Mouse (Mus musculus): Measurements from ENCODE around the gene Trim39. TPM values are rescaled to one million over a fixed set of nuclear protein-coding genes. Genes with fewer than 3 reads are reported as not detected.

Trim39 gene
- polyA plus RNA-seq, 1 experiment, result 42.2 TPM

DNA sequence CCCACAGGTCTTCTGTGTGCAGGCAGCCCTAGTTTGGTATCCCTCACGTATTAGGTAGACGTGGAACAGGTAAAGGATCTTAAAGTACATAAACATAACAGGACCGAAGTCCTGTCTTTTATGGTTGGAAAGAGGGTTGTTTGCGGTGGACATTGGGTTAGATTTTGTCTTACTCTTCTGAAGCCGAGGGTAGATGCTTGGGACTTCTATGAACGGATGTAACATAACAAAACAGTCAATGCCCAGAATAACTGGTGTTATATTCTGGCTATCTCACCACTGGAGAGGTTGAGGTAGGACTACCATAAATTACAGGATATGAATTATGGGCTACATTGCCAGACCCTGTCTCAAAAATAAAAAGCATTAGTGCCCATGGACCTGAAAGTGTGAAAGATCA is 14.1 kb downstream of the Trim39 start, which contains the start of gene Rpp21:
Gene Rpp21, minus strand, starts transcription at position 101 of the 400 bp plus-strand sequence.
- 36% methylated on average over 6 of the region's 6 CpGs for WGBS
- H3K27ac ChIP-seq (ENCODE audit: control insufficient read depth, insufficient read depth, low read depth, low read length, poor library complexity), result peak within 1 kb of the TSS; percentile 92
- H3K4me3 ChIP-seq (replicated peaks; ENCODE audit: control insufficient read depth, low read depth, low read length), result peak within 1 kb of the TSS; percentile 98
- TF ChIP-seq CTCF (IDR thresholded peaks at IDR 0.05; ENCODE audit: control insufficient read depth, insufficient read depth, low read length) (no peak), POLR2A (IDR thresholded peaks at IDR 0.05; ENCODE audit: borderline replicate concordance, control insufficient read depth, low read depth, low read length) (no peak)
- H3K4me1 ChIP-seq (ENCODE audit: control insufficient read depth, insufficient read depth, low read length), result no peaks in the 10 kb centered on the region; the same call in none of the 2 replicates

DNA sequence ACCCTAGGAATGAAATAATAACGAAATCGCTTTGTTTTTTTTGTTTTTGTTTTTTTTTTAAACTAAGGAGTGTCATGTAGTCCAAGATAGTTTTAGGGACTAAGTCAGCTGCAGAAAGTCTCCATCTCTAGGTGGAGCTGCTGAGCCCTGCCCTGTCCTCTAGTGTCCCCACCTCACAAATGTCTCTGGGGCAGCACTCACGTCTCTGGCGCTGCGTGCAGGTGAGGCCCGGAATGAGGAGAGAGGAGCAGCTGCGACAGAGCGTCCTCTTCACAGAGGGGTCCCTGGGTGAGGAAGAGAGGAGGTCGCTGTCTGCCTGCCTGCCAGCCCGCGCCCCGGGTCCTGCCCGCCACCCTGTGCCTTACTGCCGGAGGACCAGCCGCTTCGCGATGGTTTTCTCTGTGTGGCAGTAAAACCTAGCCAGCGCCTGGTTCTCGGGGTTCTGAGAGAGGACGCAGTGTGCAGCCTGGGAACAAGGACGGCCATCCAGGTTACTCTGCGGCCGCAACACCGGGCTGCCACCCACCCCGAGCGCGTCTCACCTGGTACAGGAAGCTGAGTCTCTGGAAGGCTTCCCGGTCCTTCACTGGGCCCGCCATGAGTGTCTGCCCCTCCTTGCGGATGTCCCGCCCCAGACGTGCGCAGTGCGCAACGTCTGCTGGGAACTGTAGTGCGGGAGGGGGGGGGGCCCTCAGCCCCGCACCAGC is 14.7 kb downstream of the Trim39 start:
- Histone ChIP-seq H3K27ac (ENCODE audit: control insufficient read depth, insufficient read depth, low read depth, low read length, poor library complexity) (peak overlapping the region; percentile 92), H3K4me3 (replicated peaks; ENCODE audit: control insufficient read depth, low read depth, low read length) (peak overlapping the region; percentile 98), H3K4me1 (ENCODE audit: control insufficient read depth, insufficient read depth, low read length) (no peaks in the 10 kb centered on the region; the same call in none of the 2 replicates)
- TF ChIP-seq POLR2A (IDR thresholded peaks at IDR 0.05; ENCODE audit: borderline replicate concordance, control insufficient read depth, low read depth, low read length) (peak; percentile 80; the same call in 1 of the 2 replicates), CTCF (IDR thresholded peaks at IDR 0.05; ENCODE audit: control insufficient read depth, insufficient read depth, low read length) (peak; percentile 76)
- WGBS, result under 1% methylated on average over 37 of the region's 37 CpGs

DNA sequence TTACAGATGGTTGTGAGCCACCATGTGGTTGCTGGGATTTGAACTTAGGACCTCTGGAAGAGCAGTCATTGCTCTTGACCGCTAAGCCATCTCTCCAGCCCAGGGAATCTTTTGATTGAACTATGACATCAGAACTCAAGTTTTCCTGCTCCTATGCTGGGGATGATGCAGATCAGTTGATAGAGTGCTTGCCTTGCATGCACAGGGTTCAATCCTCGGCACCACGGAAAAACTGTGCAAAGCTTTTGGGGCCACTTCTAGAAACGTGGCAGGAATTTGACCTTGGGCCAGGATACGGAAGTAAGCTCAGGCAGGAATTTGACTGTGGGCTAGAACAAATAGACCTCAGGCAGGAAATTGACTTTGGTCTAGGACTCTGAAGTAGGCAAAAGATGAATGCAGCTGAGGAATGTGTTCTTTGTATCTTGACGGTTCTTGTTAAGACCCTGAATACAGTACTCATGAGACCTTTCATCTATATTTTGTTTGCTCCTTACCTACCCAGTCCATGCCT is 18.9 kb downstream of the Trim39 start:
- H3K4me3 ChIP-seq (replicated peaks; ENCODE audit: control insufficient read depth, low read depth, low read length), result no peak overlapping the region
- 32% methylated on average over 6 of the region's 6 CpGs for WGBS
- TF ChIP-seq CTCF (IDR thresholded peaks at IDR 0.05; ENCODE audit: control insufficient read depth, insufficient read depth, low read length) (no peak), POLR2A (IDR thresholded peaks at IDR 0.05; ENCODE audit: borderline replicate concordance, control insufficient read depth, low read depth, low read length) (no peak)
- no peak overlapping the region for H3K27ac ChIP-seq (ENCODE audit: control insufficient read depth, insufficient read depth, low read depth, low read length, poor library complexity)
- no peaks in the 10 kb centered on the region; the same call in none of the 2 replicates for H3K4me1 ChIP-seq (ENCODE audit: control insufficient read depth, insufficient read depth, low read length)

DNA sequence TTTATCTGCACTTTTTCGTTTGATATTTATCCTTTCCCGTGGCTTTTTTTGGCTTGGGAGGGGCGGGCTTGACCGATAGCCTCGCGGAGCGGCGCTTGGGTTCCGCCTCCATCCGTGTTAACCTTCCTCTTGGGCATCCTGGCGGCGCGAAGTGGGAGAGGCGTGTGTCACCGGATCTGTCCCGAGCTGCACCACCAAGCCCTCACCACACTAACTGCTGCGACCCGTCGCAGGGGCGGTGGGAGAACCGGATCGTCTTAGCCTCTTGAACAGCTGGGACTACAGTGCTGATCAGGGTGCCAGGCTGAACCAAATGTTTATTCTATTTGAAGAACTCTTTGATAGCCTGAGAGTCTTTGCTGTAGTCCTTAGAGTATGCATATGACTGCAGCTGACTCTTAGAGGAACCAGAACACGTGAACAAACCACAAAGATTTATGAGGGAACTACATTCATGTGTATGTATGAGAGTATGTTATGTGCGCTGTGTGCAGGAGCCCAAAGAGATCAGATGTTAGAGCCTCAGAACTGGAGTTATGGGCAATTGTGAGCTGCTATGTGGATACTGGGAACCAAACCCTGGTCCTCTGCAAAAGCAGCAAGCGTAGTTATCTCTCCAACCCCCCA is 19.7 kb downstream of the Trim39 start:
- H3K4me1 ChIP-seq (ENCODE audit: control insufficient read depth, insufficient read depth, low read length), result no peaks in the 10 kb centered on the region; the same call in none of the 2 replicates
- H3K27ac ChIP-seq (ENCODE audit: control insufficient read depth, insufficient read depth, low read depth, low read length, poor library complexity), result no peak overlapping the region
- TF ChIP-seq POLR2A (IDR thresholded peaks at IDR 0.05; ENCODE audit: borderline replicate concordance, control insufficient read depth, low read depth, low read length), result no peak
- no peak for TF ChIP-seq CTCF (IDR thresholded peaks at IDR 0.05; ENCODE audit: control insufficient read depth, insufficient read depth, low read length)
- H3K4me3 ChIP-seq (replicated peaks; ENCODE audit: control insufficient read depth, low read depth, low read length), result no peak overlapping the region
- 2% methylated on average over 25 of the region's 25 CpGs for WGBS

DNA sequence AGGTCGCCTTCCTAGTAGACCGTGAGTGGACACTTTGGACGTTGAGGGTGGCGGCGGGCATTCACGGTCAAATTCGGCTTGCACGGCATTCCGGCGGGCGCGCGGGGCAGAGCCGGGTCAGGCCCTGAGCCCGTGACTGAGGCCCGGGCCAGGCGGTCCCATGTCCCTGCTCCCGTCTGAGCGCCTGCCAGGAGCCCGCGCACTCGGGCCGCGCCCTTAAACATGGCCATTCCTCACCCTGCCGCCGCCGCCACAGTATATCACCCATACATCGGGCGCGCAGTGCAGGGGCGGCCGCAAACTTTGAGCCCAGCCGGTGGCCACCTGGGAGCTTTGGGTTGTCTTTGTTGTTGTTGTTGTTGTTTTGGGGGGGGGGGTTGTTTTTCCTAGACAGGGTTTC is 23.2 kb downstream of the Trim39 start:
- no peak overlapping the region for H3K27ac ChIP-seq (ENCODE audit: control insufficient read depth, insufficient read depth, low read depth, low read length, poor library complexity)
- TF ChIP-seq CTCF (IDR thresholded peaks at IDR 0.05; ENCODE audit: control insufficient read depth, insufficient read depth, low read length), result no peak
- no peaks in the 10 kb centered on the region; the same call in none of the 2 replicates for H3K4me1 ChIP-seq (ENCODE audit: control insufficient read depth, insufficient read depth, low read length)
- H3K4me3 ChIP-seq (replicated peaks; ENCODE audit: control insufficient read depth, low read depth, low read length), result no peak overlapping the region
- 61% methylated on average over 33 of the region's 33 CpGs for WGBS

DNA sequence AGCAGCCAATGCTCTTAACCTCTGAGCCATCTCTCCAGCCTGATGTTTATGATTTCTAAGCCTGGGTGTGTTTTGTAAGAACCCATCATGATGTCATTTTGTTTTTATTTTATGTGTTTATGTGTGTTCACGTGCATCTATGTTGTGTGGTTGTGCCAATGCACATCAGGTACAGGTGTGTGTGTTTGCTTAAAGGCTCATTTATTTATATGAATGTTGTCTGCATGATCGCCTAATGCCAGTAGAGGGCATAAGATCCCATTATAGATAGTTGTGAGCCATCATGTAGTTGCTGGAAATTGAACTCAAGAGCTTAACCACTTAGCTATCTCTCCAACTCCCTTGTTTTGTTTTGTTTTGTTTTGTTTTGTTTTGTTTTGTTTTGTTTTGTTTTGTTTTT is 26.3 kb downstream of the Trim39 start:
- 74% methylated on average over 2 of the region's 2 CpGs for WGBS
- Histone ChIP-seq H3K4me1 (ENCODE audit: control insufficient read depth, insufficient read depth, low read length) (no peaks in the 10 kb centered on the region), H3K4me3 (replicated peaks; ENCODE audit: control insufficient read depth, low read depth, low read length) (no peak overlapping the region), H3K27ac (ENCODE audit: control insufficient read depth, insufficient read depth, low read depth, low read length, poor library complexity) (no peak overlapping the region)
- TF ChIP-seq POLR2A (IDR thresholded peaks at IDR 0.05; ENCODE audit: borderline replicate concordance, control insufficient read depth, low read depth, low read length) (no peak), CTCF (IDR thresholded peaks at IDR 0.05; ENCODE audit: control insufficient read depth, insufficient read depth, low read length) (no peak)

- Histone ChIP-seq H3K27ac (ENCODE audit: control insufficient read depth, insufficient read depth, low read depth, low read length, poor library complexity) (no peak overlapping the region), H3K4me1 (ENCODE audit: control insufficient read depth, insufficient read depth, low read length) (no peaks in the 10 kb centered on the region), H3K4me3 (replicated peaks; ENCODE audit: control insufficient read depth, low read depth, low read length) (no peak overlapping the region)
- TF ChIP-seq POLR2A (IDR thresholded peaks at IDR 0.05; ENCODE audit: borderline replicate concordance, control insufficient read depth, low read depth, low read length), result no peak
- no peak for TF ChIP-seq CTCF (IDR thresholded peaks at IDR 0.05; ENCODE audit: control insufficient read depth, insufficient read depth, low read length)
- WGBS, result 67% methylated on average over 5 of the region's 5 CpGs
Observed at GRCm38 (mm10) chr17:36244031-36244430, 28.0 kb downstream of the Trim39 start.

DNA sequence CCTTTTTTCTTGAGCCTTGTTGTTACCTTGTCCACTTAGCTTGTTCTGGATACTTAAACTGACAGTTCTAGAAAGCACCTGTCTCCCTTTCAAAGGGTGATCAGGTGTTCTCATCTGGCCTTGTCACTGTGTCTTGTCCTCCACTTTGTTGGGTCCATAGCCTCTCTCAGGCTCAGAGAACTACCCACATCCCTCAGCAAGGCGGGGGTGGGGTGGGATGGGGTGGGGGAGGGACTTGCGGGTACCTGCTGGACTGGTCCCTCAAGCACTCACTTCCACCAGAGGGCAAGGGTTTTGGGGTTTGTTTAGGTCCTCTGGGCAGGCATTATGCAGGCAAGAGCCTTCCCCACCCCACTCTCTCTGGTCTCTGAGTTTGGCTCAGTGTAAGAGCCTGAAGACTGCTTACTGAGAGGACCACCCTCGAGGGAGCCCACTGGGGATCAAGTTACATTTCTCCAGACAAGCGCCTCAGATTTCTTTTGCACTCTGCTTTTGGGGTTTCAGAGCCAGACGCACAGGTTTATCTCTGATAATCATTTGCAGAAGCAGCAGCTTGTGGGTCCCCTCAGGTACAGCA is 31.3 kb downstream of the Trim39 start:
- no peak overlapping the region for H3K4me3 ChIP-seq (replicated peaks; ENCODE audit: control insufficient read depth, low read depth, low read length)
- 40% methylated on average over 5 of the region's 5 CpGs for WGBS
- no peak overlapping the region for H3K27ac ChIP-seq (ENCODE audit: control insufficient read depth, insufficient read depth, low read depth, low read length, poor library complexity)
- TF ChIP-seq CTCF (IDR thresholded peaks at IDR 0.05; ENCODE audit: control insufficient read depth, insufficient read depth, low read length), result no peak
- no peak for TF ChIP-seq POLR2A (IDR thresholded peaks at IDR 0.05; ENCODE audit: borderline replicate concordance, control insufficient read depth, low read depth, low read length)
- no peaks in the 10 kb centered on the region for H3K4me1 ChIP-seq (ENCODE audit: control insufficient read depth, insufficient read depth, low read length)

Measured in bone marrow, adult 2 months (tissue).